ENCODE assay signal across 8 mouse cellular contexts in genomic region chr7:81763110-81763845, GRCm38 (mm10). TPM values are rescaled to one million over a fixed set of nuclear protein-coding genes. Genes with fewer than 3 reads are reported as not detected.
DNase-seq lines count a peak whose midpoint lies in the region; ATAC-seq lines count a peak whose summit lies in the region.

No protein-coding gene starts in this region.

- 2% methylated on average over 60 of the region's 60 CpGs for WGBS in kidney, embryonic 14.5 days
- WGBS in lung, embryonic 15.5 days = 2% methylated on average over 60 of the region's 60 CpGs
- 3% methylated on average over 59 of the region's 60 CpGs for WGBS in neural tube, embryonic 15.5 days

- H3K4me3 ChIP-seq in kidney, embryonic 14.5 days (ENCODE audit: low read length) = peak overlapping the region; percentile 99
- peak overlapping the region; percentile 80 for H3K4me3 ChIP-seq in lung, embryonic 15.5 days
- peak overlapping the region; percentile 92 for H3K4me3 ChIP-seq in neural tube, embryonic 15.5 days (replicated peaks)

- peaks cover 11% of the 10 kb centered on the region; the same call in 1 of the 2 replicates for H3K4me1 ChIP-seq in kidney, embryonic 14.5 days (ENCODE audit: control insufficient read depth, insufficient read depth, low read length)
- H3K4me1 ChIP-seq in lung, embryonic 15.5 days = peaks cover 14% of the 10 kb centered on the region
- H3K4me1 ChIP-seq in neural tube, embryonic 15.5 days = peaks cover 32% of the 10 kb centered on the region

- H3K4me2 ChIP-seq in kidney, embryonic 14.5 days (replicated peaks; ENCODE audit: low read depth, low read length) = peak overlapping the region; percentile 61
- peak overlapping the region; percentile 88 for H3K4me2 ChIP-seq in lung, embryonic 15.5 days
- H3K4me2 ChIP-seq in neural tube, embryonic 15.5 days = peak overlapping the region; percentile 96

- H3K36me3 ChIP-seq in kidney, embryonic 14.5 days (ENCODE audit: control insufficient read depth, insufficient read depth, low read length) = no peaks in the 10 kb centered on the region
- no peaks in the 10 kb centered on the region for H3K36me3 ChIP-seq in lung, embryonic 15.5 days
- no peaks in the 10 kb centered on the region for H3K36me3 ChIP-seq in neural tube, embryonic 15.5 days

- H3K9me3 ChIP-seq in kidney, embryonic 14.5 days (ENCODE audit: control insufficient read depth, low read length) = no peaks in the 10 kb centered on the region
- no peaks in the 10 kb centered on the region for H3K9me3 ChIP-seq in lung, embryonic 15.5 days
- H3K9me3 ChIP-seq in neural tube, embryonic 15.5 days (replicated peaks) = no peaks in the 10 kb centered on the region

- peak overlapping the region; percentile 95 for H3K9ac ChIP-seq in kidney, embryonic 14.5 days (ENCODE audit: low read depth, low read length)
- H3K9ac ChIP-seq in lung, embryonic 15.5 days = peak overlapping the region; percentile 87
- peak overlapping the region; percentile 87 for H3K9ac ChIP-seq in neural tube, embryonic 15.5 days (replicated peaks)

- H3K27me3 ChIP-seq in kidney, embryonic 14.5 days (ENCODE audit: control insufficient read depth, insufficient read depth, low read length) = no peaks in the 10 kb centered on the region
- H3K27me3 ChIP-seq in lung, embryonic 15.5 days = no peaks in the 10 kb centered on the region
- no peaks in the 10 kb centered on the region for H3K27me3 ChIP-seq in neural tube, embryonic 15.5 days (replicated peaks)

- H3K27ac ChIP-seq in kidney, embryonic 14.5 days (ENCODE audit: low read depth, low read length) = peak overlapping the region; percentile 78
- peak overlapping the region; percentile 88 for H3K27ac ChIP-seq in lung, embryonic 15.5 days
- H3K27ac ChIP-seq in neural tube, embryonic 15.5 days (replicated peaks) = peak overlapping the region; percentile 89

- peak; percentile 35 for DNase-seq in right cerebral cortex, adult 18-20 months
- DNase-seq in right cerebral cortex, adult 2 months (ENCODE audit: low spot score in 2 of 2) = no peak
- DNase-seq in cerebellum, adult 11-12 months = peak; percentile 29
- peak; percentile 43 for DNase-seq in forelimb bud, embryonic 11.5 days (ENCODE audit: low read depth, low spot score)
- DNase-seq in thymus, postnatal 25 days = peak; percentile 47

- peak; percentile 76 for ATAC-seq in kidney, embryonic 14.5 days (ENCODE audit: low FRiP score, low TSS enrichment)
- peak; percentile 73 for ATAC-seq in lung, embryonic 15.5 days (ENCODE audit: borderline replicate concordance, extremely low read depth, low FRiP score, low TSS enrichment)
- ATAC-seq in neural tube, embryonic 15.5 days (ENCODE audit: low FRiP score) = peak; percentile 65

RNA-seq across cellular contexts. Expression of gene Ramac, which starts 0.6 kb away (rescaled TPM):
- polyA plus RNA-seq in kidney, embryonic 14.5 days (2014; fragmentation: Nextera tagmentation; extraction: Ambion mirVana) = 125 and 140 TPM in 2 replicates
- 134 and 139 TPM in 2 replicates for polyA plus RNA-seq in lung, embryonic 15.5 days (2015; fragmentation: Nextera tagmentation; extraction: Ambion mirVana)
- polyA plus RNA-seq in neural tube, embryonic 15.5 days (2015; fragmentation: Nextera tagmentation; extraction: Ambion mirVana) = 132 and 137 TPM in 2 replicates

RNA-seq across cellular contexts. Expression of gene 3110040N11Rik, which starts 26.0 kb away (rescaled TPM):
- polyA plus RNA-seq in kidney, embryonic 14.5 days (2014; fragmentation: Nextera tagmentation; extraction: Ambion mirVana) = 51.1 and 61.1 TPM in 2 replicates
- 50.2 and 52.7 TPM in 2 replicates for polyA plus RNA-seq in lung, embryonic 15.5 days (2015; fragmentation: Nextera tagmentation; extraction: Ambion mirVana)
- 49.9 and 52.9 TPM in 2 replicates for polyA plus RNA-seq in neural tube, embryonic 15.5 days (2015; fragmentation: Nextera tagmentation; extraction: Ambion mirVana)

RNA-seq across cellular contexts. Expression of gene Homer2, which starts 56.0 kb away (rescaled TPM):
- 13.8 and 14.5 TPM in 2 replicates for polyA plus RNA-seq in kidney, embryonic 14.5 days (2014; fragmentation: Nextera tagmentation; extraction: Ambion mirVana)
- polyA plus RNA-seq in lung, embryonic 15.5 days (2015; fragmentation: Nextera tagmentation; extraction: Ambion mirVana) = 41.1 and 45.3 TPM in 2 replicates
- 29.3 and 30.1 TPM in 2 replicates for polyA plus RNA-seq in neural tube, embryonic 15.5 days (2015; fragmentation: Nextera tagmentation; extraction: Ambion mirVana)

Comparison
In these comparisons a context has a peak if more than half of its experiments do, and no peak if none do; other contexts are left out.
1. DNase-seq: peak in right cerebral cortex, adult 18-20 months (single experiment), cerebellum, adult 11-12 months (single experiment), forelimb bud, embryonic 11.5 days (single experiment) and thymus, postnatal 25 days (single experiment); none in right cerebral cortex, adult 2 months (0 of 2).
2. Peak in every context shown above with its lines, with median percentiles within 50 percentile points of each other: ATAC-seq, H3K27ac ChIP-seq, H3K4me2 ChIP-seq, H3K4me3 ChIP-seq and H3K9ac ChIP-seq.